Mouse (Mus musculus) myocyte (in vitro differentiated cells): ENCODE measurements at regions not wholly inside any gene's neighbourhood (a gene's known extent, or its start where the extent isn't known, plus 50 kb on each side); places are given as distances from the start of the nearest gene placed in this dataset.

Experiments used
- CEBPB ChIP-seq: IDR thresholded peaks from 2 replicates; pipeline ENCODE4 v1.6.1; 2011; ENCODE audit warnings: mild to moderate bottlenecking, moderate library complexity; ENCODE audit not compliant: poor library complexity, insufficient read depth, severe bottlenecking
- E2F4 ChIP-seq: IDR thresholded peaks from one replicate; pipeline ENCODE4 v1.6.1; 2011; ENCODE audit warnings: mild to moderate bottlenecking, control low read depth, moderate library complexity; ENCODE audit not compliant: insufficient read depth
- POLR2A ChIP-seq: IDR thresholded peaks from one replicate; pipeline ENCODE4 v1.6.1; 2011; ENCODE audit warnings: low read depth, mild to moderate bottlenecking, control low read depth, moderate library complexity; ENCODE audit not compliant: insufficient read length
- POLR2AphosphoS2 ChIP-seq: IDR thresholded peaks from one replicate; pipeline ENCODE4 v1.6.1; 2011; ENCODE audit warnings: low read depth, control low read depth; ENCODE audit not compliant: insufficient read length
- TCF12 ChIP-seq: IDR thresholded peaks from one replicate; pipeline ENCODE4 v1.6.1; 2011; ENCODE audit warnings: mild to moderate bottlenecking, control low read depth; ENCODE audit not compliant: poor library complexity, insufficient read depth, severe bottlenecking
- USF1 ChIP-seq: IDR thresholded peaks from one replicate; pipeline ENCODE4 v1.6.1; 2011; ENCODE audit warnings: low read depth, mild to moderate bottlenecking, control low read depth, moderate library complexity

- TF ChIP-seq POLR2A (no peak), USF1 (no peak), POLR2AphosphoS2 (no peak), E2F4 (no peak), CEBPB (no peak), TCF12 (no peak)
Observed at GRCm38 (mm10) chr4:87648919-87649318, 384.2 kb downstream of the Mllt3 start.
